Mouse (Mus musculus) limb, embryonic 14.5 days (tissue): ENCODE data around the gene Cers6. TPM values are rescaled to one million over a fixed set of nuclear protein-coding genes. Genes with fewer than 3 reads are reported as not detected.

Experiments used
- ATAC-seq: fragments of 200-750 bp; cut with Nextera tagmentation; 2 replicates; pipeline ENCODE4 v1.8.0; 2017; ENCODE audit warnings: low read depth, moderate number of reproducible peaks, moderate TSS enrichment; ENCODE audit not compliant: low FRiP score
- DNase-seq: peaks from one replicate; pipeline ENCODE4 v3.0.0-alpha.2; 2015; ENCODE audit warnings: low spot score
- H3K27ac ChIP-seq: fragments of 300-500 bp; sonication (generic); replicated peaks from 2 replicates; pipeline ENCODE4 v1.5.1; 2014; ENCODE audit warnings: low read depth, mild to moderate bottlenecking, low read length, moderate library complexity, mixed read lengths
- H3K27me3 ChIP-seq: fragments of 300-500 bp; sonication (generic); 2 replicates; pipeline ENCODE4 v1.6.1; 2014; ENCODE audit warnings: low read length, mixed read lengths; ENCODE audit not compliant: control insufficient read depth, insufficient read depth
- H3K36me3 ChIP-seq: fragments of 300-500 bp; sonication (generic); 2 replicates; pipeline ENCODE4 v1.6.1; 2014; ENCODE audit warnings: mild to moderate bottlenecking, low read length, moderate library complexity, mixed read lengths; ENCODE audit not compliant: control insufficient read depth, insufficient read depth
- H3K4me1 ChIP-seq: fragments of 300-500 bp; sonication (generic); 2 replicates; pipeline ENCODE4 v1.6.1; 2014; ENCODE audit warnings: antibody characterized with exemption, low read length, mixed read lengths; ENCODE audit not compliant: control insufficient read depth, insufficient read depth
- H3K4me2 ChIP-seq: fragments of 300-500 bp; sonication (generic); replicated peaks from 2 replicates; pipeline ENCODE4 v1.6.1; 2014; ENCODE audit warnings: low read depth, mild to moderate bottlenecking, low read length, moderate library complexity; ENCODE audit not compliant: severe bottlenecking
- H3K4me3 ChIP-seq: fragments of 300-500 bp; sonication (generic); replicated peaks from 2 replicates; pipeline ENCODE4 v1.5.1; 2014; ENCODE audit warnings: low read length
- H3K9ac ChIP-seq: fragments of 300-500 bp; sonication (generic); 2 replicates; pipeline ENCODE4 v1.6.1; 2014; ENCODE audit warnings: mild to moderate bottlenecking, low read depth, low read length, moderate library complexity; ENCODE audit not compliant: severe bottlenecking
- H3K9me3 ChIP-seq: fragments of 300-500 bp; sonication (generic); 2 replicates; pipeline ENCODE4 v1.6.1; 2016; ENCODE audit warnings: low read length; ENCODE audit not compliant: control insufficient read depth
- POLR2A ChIP-seq: fragments of 200-500 bp; IDR thresholded peaks from 2 replicates; pipeline ENCODE4 v1.8.0; 2012; ENCODE audit warnings: inconsistent platforms, mild to moderate bottlenecking, moderate library complexity, borderline replicate concordance; ENCODE audit not compliant: insufficient read depth, insufficient read length; ENCODE audit errors: extremely low read depth
- WGBS: fragments of 180-500 bp; shearing (Covaris S2); extraction: QIAGEN DNeasy Blood & Tissue Kit; methylation state at CpG from one replicate; pipeline ENCODE4 v1.1.7; 2014; 5-methylcytosine and 5-hydroxymethylcytosine counted together
- polyA plus RNA-seq, 2 experiments: library from polyadenylated mRNA; depleted of rRNA in 1 of 2; stranded (reverse) in 1 of 2; unstranded in 1 of 2; fragments of >200 nt; fragmentation: Nextera tagmentation in 1 of 2; extraction: Ambion mirVana in 1 of 2; gene quantifications; 2 replicates each; pipeline versions ENCODE4 v1.2.1 to v1.2.3; 2012 to 2014

Gene Cers6
- polyA plus RNA-seq, 2 experiments, result 10.7 to 30.9 TPM

DNA sequence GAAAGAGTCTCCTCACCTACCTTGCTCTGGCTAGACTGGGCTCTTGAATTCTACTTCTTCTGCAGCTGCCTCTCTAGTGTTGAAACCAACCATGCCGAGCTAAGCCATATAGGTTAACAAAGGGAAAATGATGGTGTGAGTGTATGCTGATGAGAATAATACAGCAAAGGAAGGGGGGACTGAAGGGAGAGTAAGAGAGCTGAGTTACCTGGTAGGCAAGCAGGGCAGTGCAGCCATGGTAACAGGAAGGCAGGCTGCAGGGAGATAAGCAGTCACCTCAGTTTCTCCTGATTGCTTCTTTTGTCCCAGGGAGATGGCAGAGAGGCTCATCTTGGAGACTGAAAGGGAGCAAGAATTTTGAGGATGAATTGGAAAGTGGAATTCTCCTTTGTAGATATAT is 105.1 kb downstream of the Cers6 start:
- no peak overlapping the region for H3K4me2 ChIP-seq
- no peak overlapping the region for H3K9ac ChIP-seq
- no peaks in the 10 kb centered on the region for H3K36me3 ChIP-seq
- peaks cover 9% of the 10 kb centered on the region for H3K9me3 ChIP-seq
- WGBS, result 95% methylated on average over 1 of the region's 1 CpGs
- DNase-seq (no peak), ATAC-seq (no peak)
- H3K27ac ChIP-seq, result no peak overlapping the region
- TF ChIP-seq POLR2A, result no peak
- no peaks in the 10 kb centered on the region for H3K27me3 ChIP-seq
- no peaks in the 10 kb centered on the region for H3K4me1 ChIP-seq
- H3K4me3 ChIP-seq, result no peak overlapping the region

DNA sequence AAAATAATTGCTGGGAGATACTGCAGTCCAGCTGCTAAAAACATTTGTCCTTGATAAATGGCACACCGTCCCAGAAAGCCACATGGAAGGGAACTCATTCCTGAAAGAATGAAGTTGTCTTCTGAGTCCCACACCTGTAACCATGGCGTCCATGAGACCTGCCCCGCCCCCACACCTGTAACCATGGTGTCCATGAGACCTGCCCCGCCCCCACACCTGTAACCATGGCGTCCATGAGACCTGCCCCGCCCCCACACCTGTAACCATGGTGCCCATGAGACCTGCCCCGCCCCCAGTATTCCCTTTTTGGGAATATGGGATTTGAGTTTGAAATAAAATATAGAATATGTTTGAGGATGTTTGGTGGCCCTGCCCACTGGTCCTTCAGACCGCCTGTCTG is 106.8 kb downstream of the Cers6 start:
- Histone ChIP-seq H3K9me3 (peaks cover 9% of the 10 kb centered on the region), H3K9ac (no peak overlapping the region), H3K27ac (no peak overlapping the region), H3K36me3 (no peaks in the 10 kb centered on the region), H3K27me3 (no peaks in the 10 kb centered on the region), H3K4me3 (no peak overlapping the region), H3K4me1 (no peaks in the 10 kb centered on the region), H3K4me2 (no peak overlapping the region)
- DNase-seq, result no peak
- ATAC-seq, result no peak
- 81% methylated on average over 7 of the region's 8 CpGs for WGBS
- no peak for TF ChIP-seq POLR2A

DNA sequence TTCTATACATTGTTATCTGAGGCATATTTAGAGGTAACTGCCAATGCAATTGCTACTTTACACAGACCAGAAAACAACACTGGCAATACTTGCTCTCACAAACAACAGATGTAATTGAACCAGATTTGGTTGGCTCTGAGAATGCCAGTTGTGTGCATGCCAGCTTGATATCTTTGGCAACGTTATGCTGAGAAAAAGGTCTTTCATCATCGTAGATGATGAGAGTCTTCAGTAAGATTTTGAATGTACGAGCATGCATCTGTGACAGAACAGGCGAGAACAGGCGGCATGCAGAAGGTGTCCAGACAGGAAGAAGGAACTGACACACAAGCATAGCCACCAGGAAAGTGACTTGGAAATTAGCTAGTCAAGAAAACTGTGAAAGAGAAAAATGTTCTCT is 110.6 kb downstream of the Cers6 start:
- DNase-seq (no peak), ATAC-seq (no peak)
- TF ChIP-seq POLR2A, result no peak
- WGBS, result 94% methylated on average over 5 of the region's 5 CpGs
- Histone ChIP-seq H3K4me3 (no peak overlapping the region), H3K36me3 (no peaks in the 10 kb centered on the region), H3K4me1 (peaks cover 18% of the 10 kb centered on the region), H3K9ac (no peak overlapping the region), H3K9me3 (peaks cover 9% of the 10 kb centered on the region), H3K4me2 (no peak overlapping the region), H3K27ac (no peak overlapping the region), H3K27me3 (no peaks in the 10 kb centered on the region)

DNA sequence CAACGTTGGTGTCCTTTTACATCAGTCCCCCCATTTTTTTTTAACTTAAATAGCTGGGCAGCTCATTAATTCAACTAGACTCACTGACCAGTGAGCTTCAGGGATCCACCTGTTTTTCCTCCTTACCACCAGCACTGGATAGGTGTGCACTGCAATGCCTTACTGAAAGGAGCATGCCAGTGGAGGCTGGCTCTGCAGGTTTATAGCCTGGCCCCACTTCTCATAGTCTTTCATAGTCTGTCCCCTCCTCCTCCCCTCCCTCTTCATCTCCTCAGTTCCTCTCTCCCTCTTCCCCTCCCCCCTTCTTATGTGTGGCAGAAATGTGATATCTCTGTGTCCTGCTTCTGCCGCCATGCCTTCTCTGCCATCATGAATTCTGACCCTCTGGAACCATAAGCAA is 112.5 kb downstream of the Cers6 start:
- no peak for ATAC-seq
- H3K4me3 ChIP-seq, result no peak overlapping the region
- WGBS, result 71% methylated on average over 2 of the region's 2 CpGs

DNA sequence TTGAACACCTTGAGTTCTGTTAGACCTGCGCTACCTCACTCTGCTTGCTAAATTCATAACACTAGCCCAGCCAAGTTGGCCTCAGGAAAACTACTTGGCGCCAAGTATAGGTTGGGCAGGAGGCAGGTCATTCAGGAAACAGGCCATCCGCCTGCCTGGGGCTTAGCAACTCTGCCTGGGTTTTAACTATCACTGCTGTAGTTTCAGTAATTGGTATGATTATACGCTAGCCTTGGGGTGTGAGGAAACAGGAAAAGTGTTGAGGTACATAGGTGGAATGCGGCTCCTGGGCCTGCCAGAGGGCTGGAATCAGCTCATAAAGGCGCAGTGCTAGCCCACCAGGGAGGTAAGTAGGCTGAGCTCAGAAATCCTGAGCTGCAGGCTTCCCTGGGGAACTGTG is 114.0 kb downstream of the Cers6 start:
- Histone ChIP-seq H3K27me3 (no peaks in the 10 kb centered on the region), H3K27ac (0 out of 2 replicates have a peak overlapping the region, but pooled peaks have one; percentile 29), H3K4me2 (0 out of 2 replicates have a peak overlapping the region, but pooled peaks have one; percentile 5), H3K4me1 (peaks cover 21% of the 10 kb centered on the region), H3K36me3 (no peaks in the 10 kb centered on the region), H3K4me3 (no peak overlapping the region), H3K9me3 (peaks cover 2% of the 10 kb centered on the region), H3K9ac (no peak overlapping the region)
- peak; percentile 74 for ATAC-seq
- no peak for TF ChIP-seq POLR2A
- 25% methylated on average over 6 of the region's 6 CpGs for WGBS
- DNase-seq, result no peak

More for the DNA sequence above, 112.5 kb downstream of the Cers6 start:
- H3K36me3 ChIP-seq, result no peaks in the 10 kb centered on the region
- no peak overlapping the region for H3K27ac ChIP-seq
- H3K27me3 ChIP-seq, result no peaks in the 10 kb centered on the region
- no peak overlapping the region for H3K4me2 ChIP-seq
- DNase-seq, result no peak
- H3K4me1 ChIP-seq, result peaks cover 21% of the 10 kb centered on the region
- no peak overlapping the region for H3K9ac ChIP-seq
- H3K9me3 ChIP-seq, result peaks cover 9% of the 10 kb centered on the region
- TF ChIP-seq POLR2A, result no peak

DNA sequence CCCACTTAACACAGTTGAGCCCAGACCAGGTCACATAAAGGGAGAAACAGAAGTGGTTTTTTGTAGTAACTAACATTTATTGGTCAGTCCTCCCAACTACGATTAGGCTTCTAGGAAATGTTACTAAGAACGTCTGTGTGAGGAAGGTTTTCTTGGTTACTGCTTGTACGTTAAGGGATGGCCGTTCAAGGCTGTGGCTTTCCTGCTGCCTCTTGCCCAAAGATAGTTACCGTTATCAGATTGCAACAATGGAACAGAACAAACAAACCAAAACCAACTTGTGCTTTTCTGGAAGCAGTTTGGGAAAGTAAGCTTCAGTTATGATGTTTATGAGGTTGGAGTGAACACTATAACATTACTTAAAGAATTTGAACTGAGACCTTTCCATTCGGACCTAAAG is 114.5 kb downstream of the Cers6 start:
- H3K4me2 ChIP-seq, result no peak overlapping the region
- TF ChIP-seq POLR2A, result no peak
- H3K27ac ChIP-seq, result 0 out of 2 replicates have a peak overlapping the region, but pooled peaks have one; percentile 29
- H3K4me3 ChIP-seq, result no peak overlapping the region
- no peaks in the 10 kb centered on the region for H3K27me3 ChIP-seq
- H3K36me3 ChIP-seq, result no peaks in the 10 kb centered on the region
- ATAC-seq (no peak), DNase-seq (no peak)
- WGBS, result 35% methylated on average over 6 of the region's 6 CpGs
- no peak overlapping the region for H3K9ac ChIP-seq
- no peaks in the 10 kb centered on the region for H3K9me3 ChIP-seq
- H3K4me1 ChIP-seq, result peaks cover 21% of the 10 kb centered on the region
